Mouse (Mus musculus) stomach, embryonic 14.5 days (tissue): Measurements from ENCODE around the gene Ttll5. TPM values are rescaled to one million over a fixed set of nuclear protein-coding genes. Genes with fewer than 3 reads are reported as not detected.

ENCODE experiments used
- ATAC-seq: fragments of 200-750 bp; cut with Nextera tagmentation; 2 replicates; pipeline ENCODE4 v1.8.0; 2017; ENCODE audit warnings: low read depth, moderate TSS enrichment; ENCODE audit not compliant: insufficient number of reproducible peaks, insufficient read depth, low FRiP score
- H3K27ac ChIP-seq: fragments of 300-500 bp; sonication (generic); 2 replicates; pipeline ENCODE4 v1.5.1; 2014; ENCODE audit warnings: mild to moderate bottlenecking, low read length, moderate library complexity, mixed read lengths
- H3K27me3 ChIP-seq: fragments of 300-500 bp; sonication (generic); 2 replicates; pipeline ENCODE4 v1.6.1; 2014; ENCODE audit warnings: low read length, control low read depth, mixed read lengths; ENCODE audit not compliant: control insufficient read depth, insufficient read depth
- H3K36me3 ChIP-seq: fragments of 300-500 bp; sonication (generic); 2 replicates; pipeline ENCODE4 v1.6.1; 2014; ENCODE audit warnings: mild to moderate bottlenecking, control low read depth, low read length, moderate library complexity, mixed read lengths; ENCODE audit not compliant: control insufficient read depth, insufficient read depth
- H3K4me1 ChIP-seq: fragments of 300-500 bp; sonication (generic); 2 replicates; pipeline ENCODE4 v1.6.1; 2014; ENCODE audit warnings: low read length, control low read depth, mixed read lengths; ENCODE audit not compliant: control insufficient read depth, insufficient read depth
- H3K4me2 ChIP-seq: fragments of 300-500 bp; sonication (generic); replicated peaks from 2 replicates; pipeline ENCODE4 v1.6.1; 2014; ENCODE audit warnings: low read depth, low read length, control low read depth
- H3K4me3 ChIP-seq: fragments of 300-500 bp; sonication (generic); 2 replicates; pipeline ENCODE4 v1.5.1; 2014; ENCODE audit warnings: low read depth, low read length, control low read depth
- H3K9ac ChIP-seq: fragments of 300-500 bp; sonication (generic); replicated peaks from 2 replicates; pipeline ENCODE4 v1.6.1; 2014; ENCODE audit warnings: low read depth, mild to moderate bottlenecking, control low read depth, low read length, moderate library complexity, mixed read lengths
- H3K9me3 ChIP-seq: fragments of 300-500 bp; sonication (generic); 2 replicates; pipeline ENCODE4 v1.6.1; 2016; ENCODE audit warnings: low read depth, low read length, control low read depth; ENCODE audit not compliant: control insufficient read depth
- WGBS: fragments of 180-500 bp; shearing (Covaris S2); extraction: QIAGEN DNeasy Blood & Tissue Kit; methylation state at CpG from one replicate; pipeline ENCODE4 v1.1.7; 2014; 5-methylcytosine and 5-hydroxymethylcytosine counted together
- polyA plus RNA-seq: library from polyadenylated mRNA; unstranded; fragments of >200 nt; fragmentation: Nextera tagmentation; extraction: Ambion mirVana; gene quantifications from 2 replicates; pipeline ENCODE4 v1.2.1, GENCODE M21; 2014

The Ttll5 gene
- polyA plus RNA-seq, 1 experiment from 2014 or later = 17.7 TPM

GRCm38 (mm10) chr12:86082481-86083012, 258.1 kb downstream of the Ttll5 start, which contains the start of gene Ift43:
TSS of gene Ift43 (plus strand) at chr12:86082541.
- peak; percentile 25; the same call in 1 of the 2 replicates for ATAC-seq
- H3K9me3 ChIP-seq = no peaks in the 10 kb centered on the region
- peak within 1 kb of the TSS; percentile 45 for H3K4me3 ChIP-seq
- peak within 1 kb of the TSS; percentile 69 for H3K4me2 ChIP-seq
- peaks cover 11% of the 10 kb centered on the region for H3K4me1 ChIP-seq
- no peaks in the 10 kb centered on the region for H3K36me3 ChIP-seq
- peak within 1 kb of the TSS; percentile 36; the same call in 1 of the 2 replicates for H3K9ac ChIP-seq
- no peak within 1 kb of the TSS for H3K27ac ChIP-seq
- WGBS = under 1% methylated on average over 35 of the region's 35 CpGs
- no peaks in the 10 kb centered on the region for H3K27me3 ChIP-seq

- WGBS = 89% methylated on average over 7 of the region's 7 CpGs
- ATAC-seq = no peak
- H3K4me3 ChIP-seq = no peak overlapping the region
Observed at GRCm38 (mm10) chr12:86085873-86086272, 261.4 kb downstream of the Ttll5 start.

GRCm38 (mm10) chr12:86086550-86086949, 262.1 kb downstream of the Ttll5 start:
- Histone ChIP-seq H3K4me3 (no peak overlapping the region), H3K27ac (no peak overlapping the region), H3K4me2 (no peak overlapping the region), H3K9ac (no peak overlapping the region), H3K4me1 (peaks cover 5% of the 10 kb centered on the region), H3K9me3 (no peaks in the 10 kb centered on the region), H3K27me3 (no peaks in the 10 kb centered on the region), H3K36me3 (no peaks in the 10 kb centered on the region)
- no peak for ATAC-seq
- WGBS = 46% methylated on average over 8 of the region's 8 CpGs

More at GRCm38 (mm10) chr12:86085873-86086272, 261.4 kb downstream of the Ttll5 start:
- no peak overlapping the region for H3K27ac ChIP-seq
- H3K9me3 ChIP-seq = no peaks in the 10 kb centered on the region
- H3K36me3 ChIP-seq = no peaks in the 10 kb centered on the region
- peaks cover 5% of the 10 kb centered on the region for H3K4me1 ChIP-seq
- no peak overlapping the region for H3K4me2 ChIP-seq
- no peak overlapping the region for H3K9ac ChIP-seq
- no peaks in the 10 kb centered on the region for H3K27me3 ChIP-seq

GRCm38 (mm10) chr12:86088042-86088441, 263.6 kb downstream of the Ttll5 start:
- Histone ChIP-seq H3K27ac (no peak overlapping the region), H3K36me3 (no peaks in the 10 kb centered on the region), H3K27me3 (no peaks in the 10 kb centered on the region), H3K9ac (no peak overlapping the region), H3K9me3 (no peaks in the 10 kb centered on the region), H3K4me2 (no peak overlapping the region), H3K4me3 (no peak overlapping the region), H3K4me1 (peaks cover 4% of the 10 kb centered on the region)
- 82% methylated on average over 7 of the region's 7 CpGs for WGBS
- ATAC-seq = no peak

GRCm38 (mm10) chr12:86090764-86091163, 266.3 kb downstream of the Ttll5 start:
- WGBS = 74% methylated on average over 4 of the region's 4 CpGs
- Histone ChIP-seq H3K4me1 (no peaks in the 10 kb centered on the region), H3K4me3 (no peak overlapping the region), H3K9ac (no peak overlapping the region), H3K27ac (no peak overlapping the region), H3K27me3 (no peaks in the 10 kb centered on the region), H3K4me2 (no peak overlapping the region), H3K36me3 (no peaks in the 10 kb centered on the region), H3K9me3 (no peaks in the 10 kb centered on the region)
- ATAC-seq = no peak

GRCm38 (mm10) chr12:86091601-86092132, 267.2 kb downstream of the Ttll5 start:
- H3K4me1 ChIP-seq = no peaks in the 10 kb centered on the region
- no peak overlapping the region for H3K4me3 ChIP-seq
- no peaks in the 10 kb centered on the region for H3K9me3 ChIP-seq
- no peaks in the 10 kb centered on the region for H3K27me3 ChIP-seq
- no peaks in the 10 kb centered on the region for H3K36me3 ChIP-seq
- H3K4me2 ChIP-seq = no peak overlapping the region
- H3K27ac ChIP-seq = no peak overlapping the region
- WGBS = 65% methylated on average over 18 of the region's 18 CpGs
- no peak overlapping the region for H3K9ac ChIP-seq
- ATAC-seq = no peak

GRCm38 (mm10) chr12:86094075-86094474, 269.6 kb downstream of the Ttll5 start:
- Histone ChIP-seq H3K27me3 (no peaks in the 10 kb centered on the region), H3K36me3 (no peaks in the 10 kb centered on the region), H3K4me1 (no peaks in the 10 kb centered on the region), H3K4me2 (no peak overlapping the region), H3K27ac (no peak overlapping the region), H3K9me3 (no peaks in the 10 kb centered on the region), H3K9ac (no peak overlapping the region), H3K4me3 (no peak overlapping the region)
- WGBS = 78% methylated on average over 4 of the region's 4 CpGs
- ATAC-seq = no peak

- no peaks in the 10 kb centered on the region for H3K27me3 ChIP-seq
- no peak overlapping the region for H3K9ac ChIP-seq
- no peaks in the 10 kb centered on the region for H3K4me1 ChIP-seq
- H3K9me3 ChIP-seq = no peaks in the 10 kb centered on the region
- no peak for ATAC-seq
- no peaks in the 10 kb centered on the region for H3K36me3 ChIP-seq
- H3K4me2 ChIP-seq = no peak overlapping the region
- no peak overlapping the region for H3K4me3 ChIP-seq
- no peak overlapping the region for H3K27ac ChIP-seq
- WGBS = 93% methylated on average over 4 of the region's 4 CpGs
Observed at GRCm38 (mm10) chr12:86095806-86096205, 271.3 kb downstream of the Ttll5 start.

- Histone ChIP-seq H3K4me3 (no peak overlapping the region), H3K27ac (no peak overlapping the region), H3K4me2 (no peak overlapping the region), H3K9ac (no peak overlapping the region), H3K36me3 (no peaks in the 10 kb centered on the region), H3K9me3 (no peaks in the 10 kb centered on the region), H3K4me1 (no peaks in the 10 kb centered on the region), H3K27me3 (no peaks in the 10 kb centered on the region)
- 85% methylated on average over 11 of the region's 11 CpGs for WGBS
- ATAC-seq = no peak
Observed at GRCm38 (mm10) chr12:86097781-86098180, 273.3 kb downstream of the Ttll5 start.
